Mouse (Mus musculus) heart, adult 9 months (tissue): ENCODE measurements at regions not wholly inside any gene's neighbourhood (a gene's known extent, or its start where the extent isn't known, plus 50 kb on each side); places are given as distances from the start of the nearest gene placed in this dataset.
A peak's percentile ranks its signal among the peaks of the same experiment; 100 is the strongest.

Experiments
- DNase-seq, 2 experiments: peaks; one replicate each; pipeline ENCODE4 v3.0.0; 2022; ENCODE audit warnings: low spot score in 2 of 2

GRCm38 (mm10) chr1:73348476-73348875, 332.8 kb upstream of the Tnp1 start:
- no peak for DNase-seq

- DNase-seq, result no peak
These were observed 328.9 kb upstream of the Tnp1 start for GRCm38 (mm10) chr1:73344587-73344986.

GRCm38 (mm10) chr1:73341911-73342310, 326.2 kb upstream of the Tnp1 start:
- DNase-seq, result no peak

- no peak for DNase-seq
These were observed 321.7 kb upstream of the Tnp1 start for GRCm38 (mm10) chr1:73337401-73337800.

- DNase-seq, result peak; percentile 37 to 68
These were observed 293.8 kb upstream of the Tnp1 start for GRCm38 (mm10) chr1:73309556-73309955.

GRCm38 (mm10) chr1:73308420-73308819, 292.7 kb upstream of the Tnp1 start:
- DNase-seq, result no peak

- DNase-seq, result no peak
These were observed 291.5 kb upstream of the Tnp1 start for GRCm38 (mm10) chr1:73307194-73307593.

GRCm38 (mm10) chr1:73299978-73300688, 284.4 kb upstream of the Tnp1 start:
- DNase-seq, result no peak

- DNase-seq, result no peak
These were observed 269.6 kb upstream of the Tnp1 start for GRCm38 (mm10) chr1:73285342-73285741.

- DNase-seq, result peak in 1 of 2 experiments; percentile 35
These were observed 258.8 kb upstream of the Tnp1 start for GRCm38 (mm10) chr1:73274480-73274879.

- DNase-seq, result no peak
These were observed 255.2 kb upstream of the Tnp1 start for GRCm38 (mm10) chr1:73270787-73271391.

- DNase-seq, result peak; percentile 39 to 70
These were observed 253.5 kb upstream of the Tnp1 start for GRCm38 (mm10) chr1:73269051-73269755.

- DNase-seq, result peak; percentile 14 to 34
These were observed 249.3 kb upstream of the Tnp1 start for GRCm38 (mm10) chr1:73265009-73265408.

- DNase-seq, result no peak
These were observed 248.5 kb upstream of the Tnp1 start for GRCm38 (mm10) chr1:73264245-73264644.

- DNase-seq, result no peak
These were observed 243.9 kb upstream of the Tnp1 start for GRCm38 (mm10) chr1:73259525-73260098.

GRCm38 (mm10) chr1:73257263-73257662, 241.6 kb upstream of the Tnp1 start:
- DNase-seq, result no peak

- no peak for DNase-seq
These were observed 236.2 kb upstream of the Tnp1 start for GRCm38 (mm10) chr1:73251911-73252356.

GRCm38 (mm10) chr1:73244016-73244415, 228.3 kb upstream of the Tnp1 start:
- no peak for DNase-seq

GRCm38 (mm10) chr1:73242290-73242689, 226.6 kb upstream of the Tnp1 start:
- DNase-seq, result no peak

- no peak for DNase-seq
These were observed 221.2 kb upstream of the Tnp1 start for GRCm38 (mm10) chr1:73236867-73237266.

GRCm38 (mm10) chr1:73233636-73234035, 217.9 kb upstream of the Tnp1 start:
- DNase-seq, result no peak

GRCm38 (mm10) chr1:73233041-73233440, 217.3 kb upstream of the Tnp1 start:
- no peak for DNase-seq
